Mouse (Mus musculus) stomach, postnatal 0 days (tissue): ENCODE results near the gene Magi2.

Experiments
- CTCF ChIP-seq: IDR thresholded peaks from 2 replicates; pipeline ENCODE4 v1.5.1; 2016; ENCODE audit warnings: antibody characterized with exemption, low read depth, mild to moderate bottlenecking, moderate library complexity
- EP300 ChIP-seq: optimal IDR thresholded peaks from 2 replicates; pipeline ENCODE3; 2016; ENCODE audit warnings: antibody characterized with exemption

- TF ChIP-seq CTCF (no peak), EP300 (no peak)
Measured at GRCm38 (mm10) chr5:19785320-19785719, 558.5 kb downstream of the Magi2 start.
